Mouse (Mus musculus): ENCODE results near the gene Hoxd12. TPM values are rescaled to one million over a fixed set of nuclear protein-coding genes. Genes with fewer than 3 reads are reported as not detected.

The Hoxd12 gene
- polyA plus RNA-seq, 1 experiment from 2014 or later: not detected

- Histone ChIP-seq H3K36me3 (ENCODE audit: control insufficient read depth, insufficient read depth, low read length) (no peaks in the 10 kb centered on the region), H3K4me2 (ENCODE audit: low read depth, low read length) (no peak overlapping the region), H3K27me3 (ENCODE audit: control insufficient read depth, insufficient read depth, low read depth, low read length) (peaks cover 99% of the 10 kb centered on the region), H3K9me3 (ENCODE audit: control insufficient read depth, low read length) (no peaks in the 10 kb centered on the region), H3K4me3 (ENCODE audit: low read length) (no peak overlapping the region), H3K27ac (ENCODE audit: low read length) (no peak overlapping the region), H3K9ac (ENCODE audit: low read length) (no peak overlapping the region), H3K4me1 (replicated peaks; ENCODE audit: control insufficient read depth, insufficient read depth, low read length) (peaks cover 10% of the 10 kb centered on the region; the same call in 1 of the 2 replicates)
- no peak for ATAC-seq (ENCODE audit: low read depth)
- under 1% methylated on average over 26 of the region's 26 CpGs for WGBS
Measured at GRCm38 (mm10) chr2:74679596-74679971, 4.8 kb downstream of the Hoxd12 start.

GRCm38 (mm10) chr2:74679980-74680379 lies 5.2 kb downstream of the Hoxd12 start:
- WGBS: under 1% methylated on average over 23 of the region's 23 CpGs
- H3K4me2 ChIP-seq (ENCODE audit: low read depth, low read length): no peak overlapping the region
- no peak overlapping the region for H3K9ac ChIP-seq (ENCODE audit: low read length)
- no peak overlapping the region for H3K27ac ChIP-seq (ENCODE audit: low read length)
- peaks cover 99% of the 10 kb centered on the region for H3K27me3 ChIP-seq (ENCODE audit: control insufficient read depth, insufficient read depth, low read depth, low read length)
- H3K9me3 ChIP-seq (ENCODE audit: control insufficient read depth, low read length): no peaks in the 10 kb centered on the region
- no peak for ATAC-seq (ENCODE audit: low read depth)
- H3K4me1 ChIP-seq (replicated peaks; ENCODE audit: control insufficient read depth, insufficient read depth, low read length): peaks cover 10% of the 10 kb centered on the region; the same call in 1 of the 2 replicates
- H3K36me3 ChIP-seq (ENCODE audit: control insufficient read depth, insufficient read depth, low read length): no peaks in the 10 kb centered on the region
- H3K4me3 ChIP-seq (ENCODE audit: low read length): no peak overlapping the region

- Histone ChIP-seq H3K27me3 (ENCODE audit: control insufficient read depth, insufficient read depth, low read depth, low read length) (peaks cover 98% of the 10 kb centered on the region), H3K27ac (ENCODE audit: low read length) (no peak overlapping the region), H3K4me1 (replicated peaks; ENCODE audit: control insufficient read depth, insufficient read depth, low read length) (peaks cover 10% of the 10 kb centered on the region; the same call in 1 of the 2 replicates), H3K36me3 (ENCODE audit: control insufficient read depth, insufficient read depth, low read length) (no peaks in the 10 kb centered on the region), H3K4me3 (ENCODE audit: low read length) (no peak overlapping the region), H3K9me3 (ENCODE audit: control insufficient read depth, low read length) (no peaks in the 10 kb centered on the region), H3K9ac (ENCODE audit: low read length) (no peak overlapping the region), H3K4me2 (ENCODE audit: low read depth, low read length) (no peak overlapping the region)
- ATAC-seq (ENCODE audit: low read depth): no peak
- 4% methylated on average over 21 of the region's 21 CpGs for WGBS
Measured at GRCm38 (mm10) chr2:74680561-74681398, 6.0 kb downstream of the Hoxd12 start.

GRCm38 (mm10) chr2:74681594-74682531 lies 7.0 kb downstream of the Hoxd12 start:
- H3K4me3 ChIP-seq (ENCODE audit: low read length): peak overlapping the region; percentile 24
- H3K9ac ChIP-seq (ENCODE audit: low read length): no peak overlapping the region
- peaks cover 94% of the 10 kb centered on the region for H3K27me3 ChIP-seq (ENCODE audit: control insufficient read depth, insufficient read depth, low read depth, low read length)
- ATAC-seq (ENCODE audit: low read depth): peak; percentile 39; the same call in 1 of the 2 replicates
- 1% methylated on average over 71 of the region's 78 CpGs for WGBS
- no peak overlapping the region for H3K27ac ChIP-seq (ENCODE audit: low read length)
- peak overlapping the region; percentile 34 for H3K4me2 ChIP-seq (ENCODE audit: low read depth, low read length)
- H3K9me3 ChIP-seq (ENCODE audit: control insufficient read depth, low read length): no peaks in the 10 kb centered on the region
- H3K36me3 ChIP-seq (ENCODE audit: control insufficient read depth, insufficient read depth, low read length): no peaks in the 10 kb centered on the region
- H3K4me1 ChIP-seq (replicated peaks; ENCODE audit: control insufficient read depth, insufficient read depth, low read length): peaks cover 10% of the 10 kb centered on the region; the same call in 1 of the 2 replicates

- no peaks in the 10 kb centered on the region for H3K9me3 ChIP-seq (ENCODE audit: control insufficient read depth, low read length)
- peak overlapping the region; percentile 34; the same call in 1 of the 2 replicates for H3K4me2 ChIP-seq (ENCODE audit: low read depth, low read length)
- H3K4me1 ChIP-seq (replicated peaks; ENCODE audit: control insufficient read depth, insufficient read depth, low read length): peaks cover 10% of the 10 kb centered on the region; the same call in 1 of the 2 replicates
- no peak overlapping the region for H3K9ac ChIP-seq (ENCODE audit: low read length)
- no peaks in the 10 kb centered on the region for H3K36me3 ChIP-seq (ENCODE audit: control insufficient read depth, insufficient read depth, low read length)
- H3K27ac ChIP-seq (ENCODE audit: low read length): no peak overlapping the region
- peak overlapping the region; percentile 8; the same call in 1 of the 2 replicates for H3K4me3 ChIP-seq (ENCODE audit: low read length)
- under 1% methylated on average over 21 of the region's 51 CpGs for WGBS
- peaks cover 94% of the 10 kb centered on the region for H3K27me3 ChIP-seq (ENCODE audit: control insufficient read depth, insufficient read depth, low read depth, low read length)
- ATAC-seq (ENCODE audit: low read depth): no peak
Measured at GRCm38 (mm10) chr2:74682796-74683195, 8.0 kb downstream of the Hoxd12 start.

- ATAC-seq (ENCODE audit: low read depth): no peak
- Histone ChIP-seq H3K9me3 (ENCODE audit: control insufficient read depth, low read length) (no peaks in the 10 kb centered on the region), H3K27me3 (ENCODE audit: control insufficient read depth, insufficient read depth, low read depth, low read length) (peaks cover 95% of the 10 kb centered on the region), H3K27ac (ENCODE audit: low read length) (no peak overlapping the region), H3K9ac (ENCODE audit: low read length) (no peak overlapping the region), H3K4me2 (ENCODE audit: low read depth, low read length) (no peak overlapping the region), H3K36me3 (ENCODE audit: control insufficient read depth, insufficient read depth, low read length) (no peaks in the 10 kb centered on the region), H3K4me3 (ENCODE audit: low read length) (no peak overlapping the region), H3K4me1 (replicated peaks; ENCODE audit: control insufficient read depth, insufficient read depth, low read length) (peaks cover 10% of the 10 kb centered on the region; the same call in 1 of the 2 replicates)
- WGBS: under 1% methylated on average over 18 of the region's 18 CpGs
Measured at GRCm38 (mm10) chr2:74683471-74683951, 8.7 kb downstream of the Hoxd12 start.

- no peak overlapping the region for H3K4me2 ChIP-seq (ENCODE audit: low read depth, low read length)
- ATAC-seq (ENCODE audit: low read depth): no peak
- H3K9me3 ChIP-seq (ENCODE audit: control insufficient read depth, low read length): no peaks in the 10 kb centered on the region
- no peak overlapping the region for H3K4me3 ChIP-seq (ENCODE audit: low read length)
- WGBS: 2% methylated on average over 12 of the region's 12 CpGs
- no peak overlapping the region for H3K9ac ChIP-seq (ENCODE audit: low read length)
- H3K4me1 ChIP-seq (replicated peaks; ENCODE audit: control insufficient read depth, insufficient read depth, low read length): peaks cover 10% of the 10 kb centered on the region; the same call in 1 of the 2 replicates
- peaks cover 94% of the 10 kb centered on the region for H3K27me3 ChIP-seq (ENCODE audit: control insufficient read depth, insufficient read depth, low read depth, low read length)
- no peak overlapping the region for H3K27ac ChIP-seq (ENCODE audit: low read length)
- H3K36me3 ChIP-seq (ENCODE audit: control insufficient read depth, insufficient read depth, low read length): no peaks in the 10 kb centered on the region
Measured at GRCm38 (mm10) chr2:74684106-74684505, 9.3 kb downstream of the Hoxd12 start.

- 14% methylated on average over 4 of the region's 4 CpGs for WGBS
- Histone ChIP-seq H3K27ac (ENCODE audit: low read length) (no peak overlapping the region), H3K4me1 (replicated peaks; ENCODE audit: control insufficient read depth, insufficient read depth, low read length) (peaks cover 10% of the 10 kb centered on the region; the same call in 1 of the 2 replicates), H3K9ac (ENCODE audit: low read length) (no peak overlapping the region), H3K9me3 (ENCODE audit: control insufficient read depth, low read length) (no peaks in the 10 kb centered on the region), H3K4me3 (ENCODE audit: low read length) (no peak overlapping the region), H3K4me2 (ENCODE audit: low read depth, low read length) (no peak overlapping the region), H3K36me3 (ENCODE audit: control insufficient read depth, insufficient read depth, low read length) (no peaks in the 10 kb centered on the region), H3K27me3 (ENCODE audit: control insufficient read depth, insufficient read depth, low read depth, low read length) (peaks cover 94% of the 10 kb centered on the region)
- ATAC-seq (ENCODE audit: low read depth): no peak
Measured at GRCm38 (mm10) chr2:74685059-74685603, 10.3 kb downstream of the Hoxd12 start.
